Mouse (Mus musculus): ENCODE data around the gene Aldh1l1. TPM values are rescaled to one million over a fixed set of nuclear protein-coding genes. Genes with fewer than 3 reads are reported as not detected.

Gene Aldh1l1
- polyA plus RNA-seq, 1 experiment, result 70.1 TPM

GRCm38 (mm10) chr6:90470255-90470654 lies 16.0 kb upstream of the Aldh1l1 start:
- 81% methylated on average over 2 of the region's 2 CpGs for WGBS
- no peak for DNase-seq (ENCODE audit: low read depth, low spot score)

GRCm38 (mm10) chr6:90470947-90471541 lies 15.2 kb upstream of the Aldh1l1 start:
- no peak for DNase-seq (ENCODE audit: low read depth, low spot score)

GRCm38 (mm10) chr6:90472079-90472478 lies 14.1 kb upstream of the Aldh1l1 start:
- DNase-seq (ENCODE audit: low read depth, low spot score), result no peak
- WGBS, result 70% methylated on average over 4 of the region's 4 CpGs

More at GRCm38 (mm10) chr6:90470947-90471541, 15.2 kb upstream of the Aldh1l1 start:
- WGBS, result 59% methylated on average over 12 of the region's 12 CpGs

- WGBS, result 94% methylated on average over 3 of the region's 3 CpGs
- DNase-seq (ENCODE audit: low read depth, low spot score), result no peak
These were observed 13.5 kb upstream of the Aldh1l1 start for GRCm38 (mm10) chr6:90472697-90473096.

- WGBS, result 96% methylated on average over 24 of the region's 24 CpGs
- no peak for DNase-seq (ENCODE audit: low read depth, low spot score)
These were observed 12.4 kb upstream of the Aldh1l1 start for GRCm38 (mm10) chr6:90473630-90474360.

- no peak for DNase-seq (ENCODE audit: low read depth, low spot score)
- WGBS, result 92% methylated on average over 3 of the region's 3 CpGs
These were observed 11.9 kb upstream of the Aldh1l1 start for GRCm38 (mm10) chr6:90474361-90474750.

GRCm38 (mm10) chr6:90475176-90475853 lies 10.9 kb upstream of the Aldh1l1 start:
- no peak for DNase-seq (ENCODE audit: low read depth, low spot score)
- 61% methylated on average over 4 of the region's 4 CpGs for WGBS

GRCm38 (mm10) chr6:90475854-90476212 lies 10.4 kb upstream of the Aldh1l1 start:
- WGBS, result 80% methylated on average over 3 of the region's 3 CpGs
- DNase-seq (ENCODE audit: low read depth, low spot score), result no peak

GRCm38 (mm10) chr6:90476941-90477518 lies 9.2 kb upstream of the Aldh1l1 start:
- no peak for DNase-seq (ENCODE audit: low read depth, low spot score)
- 50% methylated on average over 14 of the region's 14 CpGs for WGBS

GRCm38 (mm10) chr6:90484249-90484648 lies 2.0 kb upstream of the Aldh1l1 start:
- DNase-seq (ENCODE audit: low read depth, low spot score), result no peak
- 47% methylated on average over 3 of the region's 3 CpGs for WGBS

GRCm38 (mm10) chr6:90484876-90485275 lies 1.4 kb upstream of the Aldh1l1 start:
- no peak for DNase-seq (ENCODE audit: low read depth, low spot score)
- WGBS, result 61% methylated on average over 5 of the region's 5 CpGs

- no peak for DNase-seq (ENCODE audit: low read depth, low spot score)
- 60% methylated on average over 1 of the region's 1 CpGs for WGBS
These were observed 1.3 kb downstream of the Aldh1l1 start for GRCm38 (mm10) chr6:90487531-90487930.

- WGBS, result 86% methylated on average over 3 of the region's 3 CpGs
- no peak for DNase-seq (ENCODE audit: low read depth, low spot score)
These were observed 3.3 kb downstream of the Aldh1l1 start for GRCm38 (mm10) chr6:90489532-90489931.

GRCm38 (mm10) chr6:90490976-90491375 lies 4.7 kb downstream of the Aldh1l1 start:
- 64% methylated on average over 2 of the region's 2 CpGs for WGBS
- DNase-seq (ENCODE audit: low read depth, low spot score), result no peak

GRCm38 (mm10) chr6:90491956-90492744 lies 5.9 kb downstream of the Aldh1l1 start:
- no peak for DNase-seq (ENCODE audit: low read depth, low spot score)
- 61% methylated on average over 10 of the region's 10 CpGs for WGBS

- 77% methylated on average over 3 of the region's 3 CpGs for WGBS
- no peak for DNase-seq (ENCODE audit: low read depth, low spot score)
These were observed 7.9 kb downstream of the Aldh1l1 start for GRCm38 (mm10) chr6:90494155-90494554.

- 68% methylated on average over 3 of the region's 3 CpGs for WGBS
- no peak for DNase-seq (ENCODE audit: low read depth, low spot score)
These were observed 8.3 kb downstream of the Aldh1l1 start for GRCm38 (mm10) chr6:90494566-90494965.

GRCm38 (mm10) chr6:90495282-90495912 lies 9.2 kb downstream of the Aldh1l1 start:
- no peak for DNase-seq (ENCODE audit: low read depth, low spot score)
- 85% methylated on average over 7 of the region's 7 CpGs for WGBS

GRCm38 (mm10) chr6:90496217-90496616 lies 10.0 kb downstream of the Aldh1l1 start:
- 75% methylated on average over 3 of the region's 3 CpGs for WGBS

More at GRCm38 (mm10) chr6:90496217-90496616, 10.0 kb downstream of the Aldh1l1 start:
- no peak for DNase-seq (ENCODE audit: low read depth, low spot score)

All from large intestine, adult 2 months (tissue).